Mouse (Mus musculus) stomach, embryonic 14.5 days (tissue): ENCODE data around the gene Nxph4. TPM values are rescaled to one million over a fixed set of nuclear protein-coding genes. Genes with fewer than 3 reads are reported as not detected.
A peak's percentile ranks its signal among the peaks of the same experiment; 100 is the strongest.

Experiments used
- ATAC-seq: fragments of 200-750 bp; cut with Nextera tagmentation; 2 replicates; pipeline ENCODE4 v1.8.0; 2017; ENCODE audit warnings: low read depth, moderate TSS enrichment; ENCODE audit not compliant: insufficient number of reproducible peaks, insufficient read depth, low FRiP score
- H3K27ac ChIP-seq: fragments of 300-500 bp; sonication (generic); 2 replicates; pipeline ENCODE4 v1.5.1; 2014; ENCODE audit warnings: mild to moderate bottlenecking, low read length, moderate library complexity, mixed read lengths
- H3K27me3 ChIP-seq: fragments of 300-500 bp; sonication (generic); 2 replicates; pipeline ENCODE4 v1.6.1; 2014; ENCODE audit warnings: low read length, control low read depth, mixed read lengths; ENCODE audit not compliant: control insufficient read depth, insufficient read depth
- H3K36me3 ChIP-seq: fragments of 300-500 bp; sonication (generic); 2 replicates; pipeline ENCODE4 v1.6.1; 2014; ENCODE audit warnings: mild to moderate bottlenecking, control low read depth, low read length, moderate library complexity, mixed read lengths; ENCODE audit not compliant: control insufficient read depth, insufficient read depth
- H3K4me1 ChIP-seq: fragments of 300-500 bp; sonication (generic); 2 replicates; pipeline ENCODE4 v1.6.1; 2014; ENCODE audit warnings: low read length, control low read depth, mixed read lengths; ENCODE audit not compliant: control insufficient read depth, insufficient read depth
- H3K4me2 ChIP-seq: fragments of 300-500 bp; sonication (generic); replicated peaks from 2 replicates; pipeline ENCODE4 v1.6.1; 2014; ENCODE audit warnings: low read depth, low read length, control low read depth
- H3K4me3 ChIP-seq: fragments of 300-500 bp; sonication (generic); 2 replicates; pipeline ENCODE4 v1.5.1; 2014; ENCODE audit warnings: low read depth, low read length, control low read depth
- H3K9ac ChIP-seq: fragments of 300-500 bp; sonication (generic); replicated peaks from 2 replicates; pipeline ENCODE4 v1.6.1; 2014; ENCODE audit warnings: low read depth, mild to moderate bottlenecking, control low read depth, low read length, moderate library complexity, mixed read lengths
- H3K9me3 ChIP-seq: fragments of 300-500 bp; sonication (generic); 2 replicates; pipeline ENCODE4 v1.6.1; 2016; ENCODE audit warnings: low read depth, low read length, control low read depth; ENCODE audit not compliant: control insufficient read depth
- WGBS: fragments of 180-500 bp; shearing (Covaris S2); extraction: QIAGEN DNeasy Blood & Tissue Kit; methylation state at CpG from one replicate; pipeline ENCODE4 v1.1.7; 2014; 5-methylcytosine and 5-hydroxymethylcytosine counted together
- polyA plus RNA-seq: library from polyadenylated mRNA; unstranded; fragments of >200 nt; fragmentation: Nextera tagmentation; extraction: Ambion mirVana; gene quantifications from 2 replicates; pipeline ENCODE4 v1.2.1, GENCODE M21; 2014

Gene Nxph4
- polyA plus RNA-seq, 1 experiment from 2014 or later, result 4.8 TPM

GRCm38 (mm10) chr10:127516576-127517260, 17.6 kb downstream of the Nxph4 start:
- H3K4me2 ChIP-seq, result peak overlapping the region; percentile 31
- H3K27ac ChIP-seq, result peak overlapping the region; percentile 62; the same call in 1 of the 2 replicates
- peak overlapping the region; percentile 3; the same call in 1 of the 2 replicates for H3K4me3 ChIP-seq
- H3K9ac ChIP-seq, result no peak overlapping the region
- H3K4me1 ChIP-seq, result peaks cover 27% of the 10 kb centered on the region
- peaks cover 11% of the 10 kb centered on the region; the same call in 1 of the 2 replicates for H3K27me3 ChIP-seq
- WGBS, result 8% methylated on average over 30 of the region's 30 CpGs
- H3K9me3 ChIP-seq, result no peaks in the 10 kb centered on the region
- peak; percentile 66 for ATAC-seq
- peaks cover 15% of the 10 kb centered on the region; the same call in 1 of the 2 replicates for H3K36me3 ChIP-seq

- H3K4me3 ChIP-seq, result peak overlapping the region; percentile 3; the same call in 1 of the 2 replicates
- H3K36me3 ChIP-seq, result peaks cover 15% of the 10 kb centered on the region; the same call in 1 of the 2 replicates
- peaks cover 14% of the 10 kb centered on the region for H3K27me3 ChIP-seq
- H3K4me2 ChIP-seq, result peak overlapping the region; percentile 31
- H3K27ac ChIP-seq, result peak overlapping the region; percentile 62; the same call in 1 of the 2 replicates
- H3K4me1 ChIP-seq, result peaks cover 24% of the 10 kb centered on the region; the same call in 1 of the 2 replicates
- no peak for ATAC-seq
- H3K9me3 ChIP-seq, result no peaks in the 10 kb centered on the region
- no peak overlapping the region for H3K9ac ChIP-seq
- WGBS, result 25% methylated on average over 8 of the region's 8 CpGs
These were observed 18.3 kb downstream of the Nxph4 start for GRCm38 (mm10) chr10:127515983-127516459.

GRCm38 (mm10) chr10:127515271-127515982, 18.9 kb downstream of the Nxph4 start:
- peaks cover 24% of the 10 kb centered on the region; the same call in 1 of the 2 replicates for H3K4me1 ChIP-seq
- H3K9ac ChIP-seq, result no peak overlapping the region
- peaks cover 20% of the 10 kb centered on the region for H3K27me3 ChIP-seq
- no peak overlapping the region; the same call in 1 of the 2 replicates for H3K27ac ChIP-seq
- peak overlapping the region; percentile 31 for H3K4me2 ChIP-seq
- H3K36me3 ChIP-seq, result peaks cover 15% of the 10 kb centered on the region; the same call in 1 of the 2 replicates
- H3K4me3 ChIP-seq, result peak overlapping the region; percentile 9; the same call in 1 of the 2 replicates
- 43% methylated on average over 9 of the region's 9 CpGs for WGBS
- ATAC-seq, result no peak
- H3K9me3 ChIP-seq, result no peaks in the 10 kb centered on the region

GRCm38 (mm10) chr10:127514764-127515163, 19.6 kb downstream of the Nxph4 start, which contains the start of gene Ndufa4l2:
Gene Ndufa4l2, plus strand, starts transcription at chr10:127514967.
- Histone ChIP-seq H3K36me3 (peaks cover 15% of the 10 kb centered on the region; the same call in 1 of the 2 replicates), H3K9me3 (no peaks in the 10 kb centered on the region), H3K4me3 (peak within 1 kb of the TSS; percentile 9; the same call in 1 of the 2 replicates), H3K4me2 (peak within 1 kb of the TSS; percentile 42), H3K27ac (no peak within 1 kb of the TSS; the same call in 1 of the 2 replicates), H3K9ac (no peak within 1 kb of the TSS), H3K4me1 (peaks cover 24% of the 10 kb centered on the region; the same call in 1 of the 2 replicates), H3K27me3 (peaks cover 23% of the 10 kb centered on the region)
- ATAC-seq, result no peak
- WGBS, result 12% methylated on average over 6 of the region's 6 CpGs

- ATAC-seq, result no peak
- Histone ChIP-seq H3K4me2 (0 out of 2 replicates have a peak overlapping the region, but pooled peaks have one; percentile 18), H3K27ac (no peak overlapping the region), H3K4me1 (peaks cover 24% of the 10 kb centered on the region; the same call in 1 of the 2 replicates), H3K9ac (no peak overlapping the region), H3K36me3 (peaks cover 11% of the 10 kb centered on the region; the same call in 1 of the 2 replicates), H3K27me3 (peaks cover 27% of the 10 kb centered on the region), H3K4me3 (no peak overlapping the region), H3K9me3 (no peaks in the 10 kb centered on the region)
- WGBS, result 22% methylated on average over 13 of the region's 13 CpGs
These were observed 20.2 kb downstream of the Nxph4 start for GRCm38 (mm10) chr10:127514111-127514698.

GRCm38 (mm10) chr10:127513501-127514091, 20.8 kb downstream of the Nxph4 start:
- H3K4me1 ChIP-seq, result peaks cover 27% of the 10 kb centered on the region; the same call in 1 of the 2 replicates
- no peaks in the 10 kb centered on the region for H3K9me3 ChIP-seq

GRCm38 (mm10) chr10:127512813-127513212, 21.5 kb downstream of the Nxph4 start:
- peak overlapping the region; percentile 64 for H3K4me2 ChIP-seq
- H3K4me1 ChIP-seq, result peaks cover 30% of the 10 kb centered on the region; the same call in 1 of the 2 replicates
- H3K27me3 ChIP-seq, result peaks cover 29% of the 10 kb centered on the region
- H3K36me3 ChIP-seq, result peaks cover 2% of the 10 kb centered on the region; the same call in 1 of the 2 replicates
- ATAC-seq, result peak; percentile 29; the same call in 1 of the 2 replicates
- peak overlapping the region; percentile 2; the same call in 1 of the 2 replicates for H3K4me3 ChIP-seq
- H3K9me3 ChIP-seq, result no peaks in the 10 kb centered on the region
- no peak overlapping the region; the same call in 1 of the 2 replicates for H3K27ac ChIP-seq
- H3K9ac ChIP-seq, result no peak overlapping the region
- WGBS, result under 1% methylated on average over 27 of the region's 27 CpGs

More at GRCm38 (mm10) chr10:127513501-127514091, 20.8 kb downstream of the Nxph4 start:
- H3K27ac ChIP-seq, result no peak overlapping the region; the same call in 1 of the 2 replicates
- no peak for ATAC-seq
- H3K9ac ChIP-seq, result no peak overlapping the region
- H3K4me2 ChIP-seq, result peak overlapping the region; percentile 42
- H3K27me3 ChIP-seq, result peaks cover 29% of the 10 kb centered on the region
- H3K4me3 ChIP-seq, result peak overlapping the region; percentile 2; the same call in 1 of the 2 replicates
- peaks cover 5% of the 10 kb centered on the region; the same call in 1 of the 2 replicates for H3K36me3 ChIP-seq
- WGBS, result 0% methylated on average over 16 of the region's 16 CpGs
